Mouse (Mus musculus): Measurements from ENCODE around the gene Fbxo47.
A peak's percentile ranks its signal among the peaks of the same experiment; 100 is the strongest.

Fbxo47 gene

DNA sequence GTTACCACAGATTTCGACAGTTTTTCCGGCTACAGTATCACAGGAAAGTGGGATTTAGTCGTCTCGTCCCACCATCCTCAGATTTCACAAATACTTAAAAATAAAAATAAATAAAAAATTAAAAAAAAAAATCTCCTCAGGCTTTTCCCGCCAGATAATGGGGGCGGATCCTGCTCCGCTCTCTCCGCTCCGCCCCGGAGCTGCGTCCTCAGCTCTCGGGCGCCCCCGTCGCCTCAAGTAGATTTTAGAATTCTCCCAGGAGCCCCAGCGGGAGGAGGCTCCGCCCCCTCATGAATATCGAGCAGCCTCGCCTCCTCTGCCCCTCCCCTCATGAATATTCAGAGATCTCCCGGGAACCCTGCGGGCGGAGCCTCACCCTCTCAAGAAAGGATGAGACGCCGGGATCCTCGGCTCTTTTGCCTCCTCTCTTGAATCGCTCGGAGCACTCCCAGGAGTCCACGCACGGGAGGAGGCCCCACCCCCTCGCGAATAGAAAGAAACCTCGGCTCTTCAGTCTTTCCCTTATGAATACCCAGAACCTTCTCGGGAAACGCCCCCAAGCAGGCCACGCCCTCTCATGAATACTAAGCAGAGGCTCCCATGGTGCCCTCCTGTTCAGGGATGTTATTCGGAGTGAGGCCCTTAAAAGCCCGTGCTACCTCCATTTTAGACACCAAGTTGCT lies at the start of gene Fbxo47:
Gene Fbxo47 (minus strand): TSS at position 237 of the 683 bp plus-strand sequence.
- DNase-seq (ENCODE audit: low spot score): peak; percentile 81

GRCm38 (mm10) chr11:97933553-97933952 lies 49.6 kb upstream of the Fbxo47 start:
- no peak for DNase-seq (ENCODE audit: low spot score)

DNA sequence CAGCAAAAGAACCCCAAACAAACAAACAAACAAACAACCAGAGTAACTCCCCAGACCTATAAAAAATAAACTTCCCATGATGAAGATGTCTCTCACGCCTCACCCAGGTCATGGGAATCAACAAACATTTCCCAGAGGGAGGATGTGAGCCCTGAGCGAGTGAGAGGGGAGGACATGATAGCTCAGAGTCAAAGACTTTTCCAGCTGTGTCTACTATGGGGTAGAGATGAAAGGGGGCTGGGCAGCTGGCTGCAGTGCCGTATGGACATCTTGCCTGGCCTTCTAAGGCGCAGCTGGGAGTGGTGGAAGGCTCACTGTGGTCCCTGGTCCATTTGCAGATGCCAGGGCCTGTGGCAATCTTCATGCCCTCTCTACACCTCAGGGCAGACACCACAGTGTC lies 45.0 kb upstream of the Fbxo47 start:
- no peak for DNase-seq (ENCODE audit: low spot score)

GRCm38 (mm10) chr11:97924217-97924616 lies 40.3 kb upstream of the Fbxo47 start:
- DNase-seq (ENCODE audit: low spot score): no peak

GRCm38 (mm10) chr11:97923639-97924038 lies 39.7 kb upstream of the Fbxo47 start:
- no peak for DNase-seq (ENCODE audit: low spot score)

- DNase-seq (ENCODE audit: low spot score): no peak
Observed at GRCm38 (mm10) chr11:97915974-97916503, 32.1 kb upstream of the Fbxo47 start.

GRCm38 (mm10) chr11:97915471-97915870 lies 31.5 kb upstream of the Fbxo47 start:
- no peak for DNase-seq (ENCODE audit: low spot score)

DNA sequence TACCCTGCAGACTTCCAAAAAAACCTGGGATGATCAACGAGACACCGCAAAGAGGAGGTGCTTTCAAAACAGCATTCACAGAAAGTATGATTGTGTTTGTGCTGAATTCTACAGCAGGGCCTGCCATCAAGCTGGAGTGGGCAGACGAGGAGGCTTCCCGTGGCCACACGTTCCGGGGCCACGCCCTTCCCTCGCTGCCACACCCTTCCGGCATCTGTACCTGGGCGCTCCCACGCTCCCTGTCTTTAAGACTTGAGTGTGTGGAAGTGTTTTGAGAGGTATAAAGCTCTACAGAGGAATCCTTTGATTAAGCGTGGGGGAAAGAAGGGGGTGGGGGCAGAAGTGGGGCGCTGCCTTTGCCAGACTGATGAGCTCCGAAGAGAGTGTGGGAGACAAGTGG lies 29.2 kb upstream of the Fbxo47 start:
- DNase-seq (ENCODE audit: low spot score): no peak

- no peak for DNase-seq (ENCODE audit: low spot score)
Observed at GRCm38 (mm10) chr11:97908634-97909348, 24.8 kb upstream of the Fbxo47 start.

DNA sequence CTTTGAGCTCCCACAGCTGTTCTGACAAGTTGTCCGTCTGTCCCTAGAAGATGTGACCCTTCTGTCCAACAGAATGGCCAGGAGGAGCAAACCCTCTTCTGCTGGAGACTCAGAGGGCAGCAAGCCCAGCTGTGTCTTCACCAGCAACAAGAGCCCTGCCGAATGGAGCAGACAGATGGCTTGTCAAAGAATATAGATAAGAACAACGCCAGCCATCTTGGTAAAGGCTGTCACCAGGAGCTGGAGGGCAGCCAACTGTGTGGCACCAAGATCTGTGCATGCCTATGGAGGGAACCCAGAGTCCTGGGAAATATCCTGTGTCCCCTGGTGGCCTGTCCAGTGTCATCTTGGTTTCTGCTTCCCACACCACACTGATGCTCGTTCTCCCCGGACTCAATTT lies 24.0 kb upstream of the Fbxo47 start:
- no peak for DNase-seq (ENCODE audit: low spot score)

DNA sequence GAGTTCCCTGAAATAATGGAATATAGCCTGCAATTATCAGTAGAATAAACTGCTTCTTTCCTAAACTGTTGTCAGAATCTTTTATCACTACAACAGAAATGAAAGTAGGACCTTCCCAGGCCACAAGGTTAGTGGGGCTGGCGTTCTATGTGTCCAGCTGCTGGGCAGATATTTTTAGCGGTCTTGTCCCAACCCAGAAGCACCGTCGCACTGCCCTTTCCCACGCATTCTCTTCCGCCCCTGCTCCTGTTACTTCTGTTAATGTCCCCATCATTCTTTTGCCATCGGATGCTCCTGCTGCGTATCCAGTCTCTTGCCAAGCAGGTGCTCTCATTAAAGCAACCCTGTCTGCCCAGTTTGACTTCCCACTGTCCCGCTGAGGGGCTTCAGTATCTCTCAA lies 23.0 kb upstream of the Fbxo47 start:
- no peak for DNase-seq (ENCODE audit: low spot score)

- DNase-seq (ENCODE audit: low spot score): no peak
Observed at GRCm38 (mm10) chr11:97905941-97906340, 22.0 kb upstream of the Fbxo47 start.

GRCm38 (mm10) chr11:97905540-97905939 lies 21.6 kb upstream of the Fbxo47 start:
- DNase-seq (ENCODE audit: low spot score): no peak

- DNase-seq (ENCODE audit: low spot score): no peak
Observed at GRCm38 (mm10) chr11:97904801-97905200, 20.8 kb upstream of the Fbxo47 start.

DNA sequence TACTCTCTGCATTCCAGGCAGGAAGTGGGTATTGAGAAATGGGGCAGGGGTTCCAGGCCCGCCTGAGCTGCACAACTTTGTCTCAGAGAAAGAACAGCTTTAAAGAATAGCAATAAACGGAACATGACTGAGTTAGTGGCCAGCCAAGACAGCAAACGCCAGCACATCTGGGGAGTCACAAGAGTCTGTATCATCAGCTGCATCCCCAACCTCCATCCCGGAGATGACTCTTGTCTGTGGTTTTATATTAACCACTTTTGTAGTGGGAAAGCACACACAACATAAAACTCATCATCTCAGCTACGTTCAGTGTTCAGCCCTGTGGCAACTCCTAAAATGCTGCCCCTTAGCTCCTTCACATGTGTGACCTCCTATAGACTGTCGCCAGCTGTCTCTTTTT lies 17.9 kb upstream of the Fbxo47 start:
- DNase-seq (ENCODE audit: low spot score): no peak

DNA sequence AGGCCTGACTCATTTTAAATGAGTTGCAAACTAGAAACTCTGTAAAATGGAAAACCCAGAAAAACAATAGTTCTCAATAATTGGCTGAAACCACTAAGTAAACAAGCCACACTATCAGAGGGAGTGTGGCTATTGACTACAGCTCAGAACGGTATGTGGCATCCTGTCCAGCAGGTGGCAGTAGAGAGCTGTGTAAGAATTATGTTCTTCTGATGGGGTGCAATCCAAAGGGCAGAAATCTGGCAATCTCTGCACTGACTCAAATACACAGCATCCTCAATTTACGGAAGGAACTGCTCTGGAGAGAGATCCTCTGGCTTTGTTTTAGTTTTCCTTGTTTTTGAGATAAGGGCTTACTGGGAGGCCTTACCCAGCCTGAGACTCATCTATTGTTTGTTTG lies 15.9 kb upstream of the Fbxo47 start:
- peak; percentile 69 for DNase-seq (ENCODE audit: low spot score)

DNA sequence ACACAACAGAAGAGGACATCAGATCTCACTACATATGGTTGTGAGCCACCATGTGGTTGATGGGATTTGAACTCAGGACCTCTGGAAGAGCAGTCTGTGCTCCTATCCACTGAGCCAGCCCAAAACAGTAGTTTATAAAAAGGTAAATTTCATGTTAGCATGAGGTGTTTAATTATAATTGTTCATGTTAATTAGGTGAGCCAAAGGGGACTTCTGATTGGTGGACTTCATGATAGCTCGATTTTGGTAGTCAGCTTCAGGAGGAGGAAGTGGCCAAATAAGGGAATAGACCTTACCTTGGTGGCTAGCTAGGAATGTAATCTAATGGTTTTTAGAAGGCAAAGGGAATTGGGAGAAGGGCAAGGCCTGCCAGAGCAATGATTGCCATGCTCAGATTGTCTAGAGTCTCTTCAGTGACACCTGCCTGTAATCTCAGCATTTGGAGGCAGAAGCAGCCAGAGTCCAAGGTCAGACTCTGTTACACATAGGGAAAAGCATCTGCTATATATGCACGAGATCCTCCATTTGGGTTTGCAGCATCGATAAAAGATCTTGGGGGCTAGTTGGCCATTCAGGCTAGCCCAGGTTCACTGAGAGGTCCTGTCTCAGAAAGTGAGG lies 13.7 kb upstream of the Fbxo47 start:
- DNase-seq (ENCODE audit: low spot score): no peak

- DNase-seq (ENCODE audit: low spot score): no peak
Observed at GRCm38 (mm10) chr11:97896655-97897054, 12.7 kb upstream of the Fbxo47 start.

- DNase-seq (ENCODE audit: low spot score): no peak
Observed at GRCm38 (mm10) chr11:97891821-97892220, 7.9 kb upstream of the Fbxo47 start.

GRCm38 (mm10) chr11:97885296-97885915 lies 1.5 kb upstream of the Fbxo47 start:
- DNase-seq (ENCODE audit: low spot score): no peak

DNA sequence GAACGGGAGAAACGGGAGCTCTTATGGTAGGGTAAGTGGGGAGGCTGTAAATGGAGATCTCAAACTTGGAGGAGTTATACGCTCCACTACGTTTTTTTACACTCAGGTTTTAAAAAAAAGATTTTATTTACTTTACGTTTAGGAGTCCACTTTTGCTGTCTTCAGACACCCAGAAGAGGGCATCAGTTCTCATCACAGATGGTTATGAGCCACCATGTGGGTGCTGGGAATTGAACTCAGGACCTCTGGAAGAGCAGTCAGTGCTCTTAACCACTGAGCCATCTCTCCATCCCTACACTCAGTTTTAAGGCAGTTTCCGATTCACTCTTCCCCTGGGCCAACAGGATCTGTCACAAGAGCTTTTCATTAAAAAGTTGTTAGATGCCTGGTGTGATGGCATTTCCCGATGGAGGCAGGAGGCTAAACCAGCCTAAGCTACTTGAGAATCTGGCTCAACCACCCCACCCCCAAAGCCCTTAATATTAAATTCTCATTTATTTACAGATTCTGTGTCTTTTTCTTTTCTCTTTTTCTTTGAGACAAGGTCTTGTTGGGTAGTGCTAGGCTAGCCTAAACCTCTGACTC lies 739 bp upstream of the Fbxo47 start:
- no peak for DNase-seq (ENCODE audit: low spot score)

DNA sequence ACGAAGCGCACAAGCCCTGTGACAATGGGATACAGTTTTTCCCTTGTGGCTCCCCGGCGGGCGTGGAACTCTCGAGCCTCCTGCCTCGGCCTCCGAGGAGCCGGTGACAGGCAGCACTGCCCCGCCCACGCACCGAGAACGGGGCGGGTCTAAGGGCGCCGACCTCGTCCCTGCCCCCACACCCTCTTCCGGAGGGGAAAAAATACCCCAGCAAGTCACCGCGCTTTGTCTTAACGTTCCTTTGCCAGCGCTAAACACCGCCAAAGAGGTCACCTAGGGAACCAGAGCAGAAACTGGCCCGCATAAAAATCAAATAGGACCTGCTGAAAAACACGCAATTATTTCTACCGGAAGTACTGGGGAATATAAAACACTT lies 424 bp downstream of the Fbxo47 start:
- peak; percentile 25 for DNase-seq (ENCODE audit: low spot score)
